Mouse (Mus musculus) activated CD4-positive, CD25-positive, alpha-beta regulatory T cell, adult 4 months (primary cell): ENCODE measurements around the gene 1700025G04Rik. TPM values are rescaled to one million over a fixed set of nuclear protein-coding genes. Genes with fewer than 3 reads are reported as not detected.
A peak's percentile ranks its signal among the peaks of the same experiment; 100 is the strongest.

Experiments
- ATAC-seq: one replicate; pipeline ENCODE4 v1.8.0; 2017
- polyA plus RNA-seq, 2 experiments: library from polyadenylated mRNA; unstranded; fragments of 100-300 nt; shearing (Covaris generic); gene quantifications; one replicate each; pipeline ENCODE4 v1.2.1; 2017

The 1700025G04Rik gene
- polyA plus RNA-seq, 2 experiments from 2014 or later, result 2.5 to 3.7 TPM

GRCm38 (mm10) chr1:151994271-151994670 is 95.7 kb downstream of the 1700025G04Rik start:
- ATAC-seq, result no peak

GRCm38 (mm10) chr1:151991505-151991904 is 98.4 kb downstream of the 1700025G04Rik start:
- ATAC-seq, result no peak

- no peak for ATAC-seq
Observed at GRCm38 (mm10) chr1:151990615-151991014, 99.3 kb downstream of the 1700025G04Rik start.

- ATAC-seq, result no peak
Observed at GRCm38 (mm10) chr1:151988713-151989112, 101.2 kb downstream of the 1700025G04Rik start.

GRCm38 (mm10) chr1:151988066-151988465 is 101.9 kb downstream of the 1700025G04Rik start:
- ATAC-seq, result no peak

- ATAC-seq, result no peak
Observed at GRCm38 (mm10) chr1:151986024-151986778, 103.7 kb downstream of the 1700025G04Rik start.

GRCm38 (mm10) chr1:151985056-151985455 is 104.9 kb downstream of the 1700025G04Rik start:
- no peak for ATAC-seq

- ATAC-seq, result no peak
Observed at GRCm38 (mm10) chr1:151983991-151984390, 105.9 kb downstream of the 1700025G04Rik start.

- ATAC-seq, result no peak
Observed at GRCm38 (mm10) chr1:151980498-151980897, 109.4 kb downstream of the 1700025G04Rik start.

- peak; percentile 36 for ATAC-seq
Observed at GRCm38 (mm10) chr1:151979803-151980456, 110.0 kb downstream of the 1700025G04Rik start.

GRCm38 (mm10) chr1:151978751-151979150 is 111.2 kb downstream of the 1700025G04Rik start:
- ATAC-seq, result no peak

- ATAC-seq, result no peak
Observed at GRCm38 (mm10) chr1:151977596-151977995, 112.3 kb downstream of the 1700025G04Rik start.

- no peak for ATAC-seq
Observed at GRCm38 (mm10) chr1:151976850-151977249, 113.1 kb downstream of the 1700025G04Rik start.

GRCm38 (mm10) chr1:151975418-151976379 is 114.2 kb downstream of the 1700025G04Rik start:
- no peak for ATAC-seq

- ATAC-seq, result no peak
Observed at GRCm38 (mm10) chr1:151974887-151975286, 115.0 kb downstream of the 1700025G04Rik start.

- ATAC-seq, result peak; percentile 53
Observed at GRCm38 (mm10) chr1:151974424-151974823, 115.5 kb downstream of the 1700025G04Rik start.

GRCm38 (mm10) chr1:151973110-151973700 is 116.7 kb downstream of the 1700025G04Rik start:
- peak; percentile 62 for ATAC-seq

GRCm38 (mm10) chr1:151971581-151971980 is 118.3 kb downstream of the 1700025G04Rik start:
- ATAC-seq, result no peak

- no peak for ATAC-seq
Observed at GRCm38 (mm10) chr1:151968126-151968525, 121.8 kb downstream of the 1700025G04Rik start.

- ATAC-seq, result no peak
Observed at GRCm38 (mm10) chr1:151964811-151965210, 125.1 kb downstream of the 1700025G04Rik start.

- ATAC-seq, result no peak
Observed at GRCm38 (mm10) chr1:151963248-151963647, 126.7 kb downstream of the 1700025G04Rik start.

- no peak for ATAC-seq
Observed at GRCm38 (mm10) chr1:151962078-151962477, 127.8 kb downstream of the 1700025G04Rik start.
